Mouse (Mus musculus) E14TG2a.4 (cell line): Measurements from ENCODE around the gene BC035044.

ENCODE experiments used
- H3K27me3 ChIP-seq: 2 replicates; pipeline ENCODE4 v1.6.1; 2014; ENCODE audit warnings: low read length, control low read depth; ENCODE audit not compliant: insufficient read depth
- H3K36me3 ChIP-seq: 2 replicates; pipeline ENCODE4 v1.6.1; 2014; ENCODE audit warnings: low read length, control low read depth; ENCODE audit not compliant: insufficient read depth
- H3K4me1 ChIP-seq: replicated peaks from 2 replicates; pipeline ENCODE4 v1.6.1; 2014; ENCODE audit warnings: low read depth, low read length, control low read depth
- H3K4me3 ChIP-seq: replicated peaks from 2 replicates; pipeline ENCODE4 v1.5.1; 2014; ENCODE audit warnings: mild to moderate bottlenecking, low read length
- H3K9me3 ChIP-seq: 2 replicates; pipeline ENCODE4 v1.6.1; 2014; ENCODE audit warnings: low read length, control low read depth
- CTCF ChIP-seq: conservative IDR thresholded peaks from 2 replicates; pipeline ENCODE4 v1.5.1; 2014; ENCODE audit warnings: low read length
- NANOG ChIP-seq: IDR thresholded peaks from 2 replicates; pipeline ENCODE4 v1.6.1; 2014; ENCODE audit warnings: borderline replicate concordance, low read length, mixed read lengths
- POU5F1 ChIP-seq: IDR thresholded peaks from 2 replicates; pipeline ENCODE4 v1.6.1; 2014; ENCODE audit warnings: low read length, borderline replicate concordance

The BC035044 gene

DNA sequence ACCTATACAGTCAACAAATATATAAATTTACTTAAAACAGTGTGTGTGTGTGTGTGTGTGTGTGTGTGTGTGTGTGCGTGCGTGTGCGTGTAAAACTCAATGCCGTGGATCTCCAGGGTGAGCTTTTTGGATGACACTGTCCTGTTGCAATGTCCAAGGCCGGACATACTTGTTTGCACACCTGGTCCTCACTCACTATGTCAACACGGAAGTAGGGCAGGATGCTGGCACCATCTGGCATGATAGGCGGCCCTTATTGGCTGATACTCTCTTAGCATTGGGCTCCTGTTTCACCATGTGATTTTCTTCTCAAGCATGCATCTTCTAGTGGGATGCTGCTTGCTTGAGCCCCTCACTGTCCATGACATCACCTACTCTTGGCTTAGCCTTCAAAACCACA lies 51.0 kb downstream of the BC035044 start:
- Histone ChIP-seq H3K27me3 (peaks cover 15% of the 10 kb centered on the region), H3K36me3 (no peaks in the 10 kb centered on the region), H3K9me3 (peaks cover 23% of the 10 kb centered on the region), H3K4me1 (peaks cover 32% of the 10 kb centered on the region), H3K4me3 (peak overlapping the region; percentile 90)
- no peak for TF ChIP-seq NANOG
- no peak for TF ChIP-seq POU5F1
- no peak for TF ChIP-seq CTCF

DNA sequence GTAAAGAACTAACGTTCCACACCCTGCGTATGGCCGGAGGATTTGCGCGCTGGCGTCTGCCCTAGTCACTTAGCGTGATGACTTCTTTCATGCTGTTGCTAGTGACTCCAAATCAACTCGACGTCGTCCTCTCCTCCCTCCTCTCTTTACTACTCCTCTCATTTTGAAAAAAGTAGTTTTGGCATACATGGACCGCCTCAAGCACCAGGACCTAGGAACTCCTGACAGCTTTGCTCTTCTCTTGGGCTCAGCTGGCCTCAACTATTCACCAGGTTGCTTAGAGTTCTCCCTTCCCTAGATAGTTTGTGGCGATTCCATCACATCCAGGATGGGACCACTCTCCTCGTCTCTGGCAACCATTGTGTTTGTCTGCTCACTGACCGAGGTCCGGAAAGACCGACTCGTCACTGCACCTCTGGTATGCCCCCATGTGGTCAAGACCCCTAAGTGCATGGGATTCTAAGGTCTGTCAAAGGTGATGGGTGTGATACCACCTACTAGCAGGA lies 51.6 kb downstream of the BC035044 start:
- H3K4me1 ChIP-seq: peaks cover 26% of the 10 kb centered on the region
- H3K9me3 ChIP-seq: peaks cover 23% of the 10 kb centered on the region
- no peak for TF ChIP-seq NANOG
- peak; percentile 65 for TF ChIP-seq CTCF
- H3K27me3 ChIP-seq: peaks cover 15% of the 10 kb centered on the region
- H3K4me3 ChIP-seq: peak overlapping the region; percentile 90
- no peaks in the 10 kb centered on the region for H3K36me3 ChIP-seq

DNA sequence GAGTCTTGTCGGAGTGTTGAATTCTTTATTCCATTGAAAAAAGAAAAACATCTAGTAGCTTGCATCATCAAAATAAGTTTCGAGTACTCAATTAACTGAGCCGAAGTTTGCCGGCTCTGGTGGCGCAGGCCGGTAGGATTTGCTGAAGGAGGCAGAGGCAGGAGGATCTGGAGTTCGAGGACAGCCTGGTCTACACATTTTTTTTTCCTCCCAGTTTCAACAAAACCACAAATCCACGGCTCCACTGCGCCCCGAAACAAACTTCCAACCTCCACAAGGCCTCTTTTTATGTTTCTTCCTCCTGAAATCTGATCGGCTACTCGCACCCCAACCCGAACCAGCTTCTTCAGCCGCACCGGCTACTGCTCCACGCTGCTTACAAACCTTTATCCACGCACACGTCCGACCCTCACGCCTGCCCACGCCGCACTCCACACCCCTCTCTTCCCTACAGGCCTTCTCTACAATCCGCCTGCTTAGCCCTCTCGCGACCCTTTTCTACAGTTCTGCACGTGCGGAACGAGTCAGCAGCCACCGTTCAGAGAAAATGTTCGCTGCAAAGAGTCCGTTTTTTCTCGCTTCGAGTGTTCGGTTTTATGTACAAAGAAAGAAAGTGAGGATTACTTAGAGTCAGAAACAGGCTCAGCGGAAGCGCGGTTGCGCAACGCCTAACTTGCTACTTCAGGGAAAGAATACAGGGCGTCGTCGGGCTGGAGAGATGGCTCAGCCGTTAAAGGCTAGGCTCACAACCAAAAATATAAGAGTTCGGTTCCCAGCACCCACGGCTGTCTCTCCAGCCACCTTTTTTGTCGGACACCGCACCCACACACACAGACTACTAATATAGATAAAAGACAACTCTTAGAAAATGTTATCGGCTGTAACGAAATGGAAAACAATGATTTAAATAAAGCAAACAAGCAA lies 52.3 kb downstream of the BC035044 start:
- H3K9me3 ChIP-seq: peaks cover 23% of the 10 kb centered on the region
- peaks cover 22% of the 10 kb centered on the region for H3K4me1 ChIP-seq
- no peaks in the 10 kb centered on the region for H3K36me3 ChIP-seq

DNA sequence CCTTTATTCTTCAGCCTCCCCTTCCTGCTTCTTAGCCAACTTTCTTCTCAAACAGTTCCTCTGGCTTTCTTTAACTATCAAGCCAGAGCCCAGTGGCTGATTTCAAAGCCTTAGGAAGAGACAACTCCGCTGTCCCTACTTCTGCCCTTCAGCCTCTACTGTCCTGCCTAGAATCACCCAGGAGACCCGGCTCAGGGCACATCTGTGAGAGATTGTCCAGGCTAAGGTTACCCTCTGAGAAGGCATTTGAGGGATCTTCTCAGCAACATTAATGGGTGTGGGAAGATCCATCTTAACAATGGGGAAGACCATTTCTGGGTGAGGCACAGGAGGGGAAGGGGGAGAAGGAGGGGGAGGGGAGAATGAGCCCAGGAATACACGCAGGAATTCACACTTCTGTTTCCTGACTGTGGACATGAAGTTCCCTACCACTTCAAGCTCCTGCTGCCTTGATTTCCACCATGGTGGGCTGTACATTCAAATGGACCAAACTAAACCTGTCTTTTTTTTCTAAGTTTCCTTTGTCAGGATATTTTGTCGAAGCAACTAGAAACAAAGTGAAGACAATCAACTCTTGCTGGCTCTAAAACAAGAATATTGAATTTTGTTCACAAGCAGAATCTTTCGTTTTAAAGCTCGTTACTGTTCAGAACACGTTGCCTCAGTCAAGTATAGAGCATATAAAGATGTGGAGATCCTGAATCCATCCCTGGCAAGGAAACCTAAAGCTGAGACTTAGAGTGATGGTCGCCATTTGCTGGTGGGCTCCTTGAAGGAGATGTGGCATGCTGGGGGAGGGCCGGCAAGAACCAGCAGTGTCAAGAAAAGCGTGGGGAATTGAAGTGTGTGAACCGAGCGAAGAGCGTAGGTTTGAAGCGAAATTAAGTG lies 53.2 kb downstream of the BC035044 start:
- TF ChIP-seq POU5F1 (no peak), NANOG (no peak), CTCF (no peak)
- Histone ChIP-seq H3K9me3 (peaks cover 23% of the 10 kb centered on the region), H3K4me3 (peak overlapping the region; percentile 90), H3K4me1 (peaks cover 22% of the 10 kb centered on the region), H3K36me3 (no peaks in the 10 kb centered on the region), H3K27me3 (peaks cover 13% of the 10 kb centered on the region)

More for the DNA sequence above, 52.3 kb downstream of the BC035044 start:
- TF ChIP-seq POU5F1 (no peak), CTCF (no peak), NANOG (no peak)
- peak overlapping the region; percentile 90 for H3K4me3 ChIP-seq
- H3K27me3 ChIP-seq: peaks cover 15% of the 10 kb centered on the region

DNA sequence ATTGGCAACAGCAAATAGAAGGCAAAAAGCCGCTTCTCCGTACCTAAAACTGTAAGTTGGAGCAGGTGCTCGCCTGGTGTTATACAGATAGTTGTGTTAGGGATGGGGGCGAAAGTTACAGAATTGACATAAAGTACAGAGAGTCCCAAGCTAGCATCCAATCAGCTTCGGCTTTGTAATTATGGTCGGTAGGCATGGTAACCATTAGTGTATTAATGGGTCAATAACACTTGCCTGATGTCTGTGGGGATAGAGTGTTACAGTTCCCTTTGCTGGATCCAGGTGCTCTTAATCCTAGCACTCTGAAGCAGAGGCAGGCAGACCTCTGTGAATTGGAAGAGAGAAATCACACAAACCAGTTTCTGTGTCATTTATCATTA lies 54.0 kb downstream of the BC035044 start:
- TF ChIP-seq NANOG (no peak), CTCF (no peak), POU5F1 (no peak)
- peaks cover 23% of the 10 kb centered on the region for H3K9me3 ChIP-seq
- H3K36me3 ChIP-seq: no peaks in the 10 kb centered on the region
- peaks cover 5% of the 10 kb centered on the region for H3K27me3 ChIP-seq
- no peak overlapping the region for H3K4me3 ChIP-seq
- H3K4me1 ChIP-seq: peaks cover 16% of the 10 kb centered on the region

DNA sequence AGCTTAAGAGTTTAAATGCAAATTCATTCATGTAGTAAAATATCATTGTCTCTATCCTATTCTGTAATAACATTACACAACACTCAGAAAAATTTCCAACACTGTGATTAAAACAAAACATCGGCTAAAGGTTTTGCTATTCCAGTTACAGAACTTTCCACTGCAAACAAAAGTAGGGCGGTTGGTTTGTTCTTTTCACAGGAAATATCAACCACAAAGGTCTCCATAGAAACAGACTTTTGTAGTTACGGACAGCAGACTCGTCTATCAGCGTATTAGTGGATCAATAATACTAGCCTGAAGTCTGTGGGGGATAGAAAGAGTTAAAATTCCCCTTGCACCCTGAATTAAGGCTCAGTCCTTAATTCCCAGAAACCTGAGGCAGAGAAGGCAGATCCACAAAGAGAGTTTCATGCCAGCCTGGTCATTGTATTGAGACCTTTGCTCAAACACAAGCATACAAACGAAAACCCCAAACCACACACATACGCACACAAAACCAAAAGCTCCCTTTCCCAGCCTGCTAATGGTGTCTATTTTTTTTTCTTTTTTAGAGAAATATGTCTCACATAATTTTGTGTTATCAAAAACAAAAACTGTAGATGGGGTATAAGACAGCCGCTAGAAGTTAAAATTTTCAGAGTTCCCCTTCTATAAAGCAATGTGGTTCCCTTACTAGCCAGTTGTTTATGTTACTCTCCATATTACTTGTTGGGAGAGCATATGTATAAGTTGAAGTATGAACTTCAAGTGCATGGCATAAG lies 54.6 kb downstream of the BC035044 start:
- H3K4me1 ChIP-seq: peaks cover 11% of the 10 kb centered on the region
- peaks cover 23% of the 10 kb centered on the region for H3K9me3 ChIP-seq
- H3K4me3 ChIP-seq: no peak overlapping the region
- TF ChIP-seq NANOG (no peak), POU5F1 (no peak), CTCF (no peak)
- no peaks in the 10 kb centered on the region for H3K36me3 ChIP-seq
- H3K27me3 ChIP-seq: no peaks in the 10 kb centered on the region

DNA sequence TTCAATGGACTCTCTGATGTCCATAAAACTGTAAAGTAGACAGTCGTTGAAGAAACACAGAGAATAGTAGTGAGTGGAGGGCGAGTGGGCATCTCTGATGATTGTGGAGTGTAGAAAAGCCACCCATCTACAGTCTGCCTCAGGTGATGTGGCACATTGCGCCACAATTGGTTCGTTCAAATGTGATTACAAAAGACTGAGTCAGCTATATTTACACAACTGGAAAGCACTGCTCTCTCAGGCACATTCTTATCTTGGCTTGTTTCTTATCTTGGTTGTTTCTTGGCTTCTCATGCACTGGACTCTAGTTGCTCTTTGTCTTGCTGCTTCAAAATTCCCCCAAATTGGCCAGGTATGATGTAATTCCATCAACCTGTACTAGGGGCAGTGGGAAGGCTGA lies 55.4 kb downstream of the BC035044 start:
- Histone ChIP-seq H3K9me3 (peaks cover 23% of the 10 kb centered on the region), H3K4me1 (peaks cover 11% of the 10 kb centered on the region), H3K4me3 (no peak overlapping the region), H3K36me3 (no peaks in the 10 kb centered on the region), H3K27me3 (no peaks in the 10 kb centered on the region)
- TF ChIP-seq NANOG (no peak), CTCF (no peak), POU5F1 (no peak)

DNA sequence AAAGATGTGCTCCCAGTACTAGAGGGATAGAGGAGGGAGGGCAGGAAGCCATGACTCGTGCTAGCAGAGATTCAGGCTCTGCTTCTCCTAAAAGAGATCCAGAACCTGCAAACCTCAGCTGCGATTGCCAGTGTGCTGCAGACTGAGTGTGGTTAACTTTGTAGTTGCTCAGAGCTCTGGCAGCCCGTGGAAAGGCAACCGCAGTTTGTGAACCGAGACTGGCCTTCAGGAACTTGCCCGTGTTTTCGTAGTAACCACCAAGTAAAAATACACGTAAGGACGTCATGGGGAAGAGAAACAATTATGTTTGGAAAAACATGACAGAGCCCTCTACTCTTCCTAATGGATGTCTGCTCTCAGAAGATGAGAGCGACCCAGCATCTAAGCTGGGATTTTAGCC lies 57.9 kb downstream of the BC035044 start:
- peaks cover 34% of the 10 kb centered on the region for H3K9me3 ChIP-seq
- TF ChIP-seq POU5F1 (no peak), NANOG (no peak), CTCF (no peak)

More for the DNA sequence above, 57.9 kb downstream of the BC035044 start:
- Histone ChIP-seq H3K36me3 (no peaks in the 10 kb centered on the region), H3K4me3 (no peak overlapping the region), H3K27me3 (no peaks in the 10 kb centered on the region), H3K4me1 (no peaks in the 10 kb centered on the region)
